Mouse (Mus musculus) bone marrow macrophage, adult 2 months (primary cell): Measurements from ENCODE around the gene Acsm4.

Experiments
- CTCF ChIP-seq: IDR thresholded peaks from 2 replicates; pipeline ENCODE4 v1.5.1; 2012; ENCODE audit warnings: low read depth, mild to moderate bottlenecking, low read length, moderate library complexity
- POLR2A ChIP-seq: IDR thresholded peaks from 2 replicates; pipeline ENCODE4 v1.6.1; 2012; ENCODE audit warnings: mild to moderate bottlenecking, low read depth, low read length, borderline replicate concordance

DNA sequence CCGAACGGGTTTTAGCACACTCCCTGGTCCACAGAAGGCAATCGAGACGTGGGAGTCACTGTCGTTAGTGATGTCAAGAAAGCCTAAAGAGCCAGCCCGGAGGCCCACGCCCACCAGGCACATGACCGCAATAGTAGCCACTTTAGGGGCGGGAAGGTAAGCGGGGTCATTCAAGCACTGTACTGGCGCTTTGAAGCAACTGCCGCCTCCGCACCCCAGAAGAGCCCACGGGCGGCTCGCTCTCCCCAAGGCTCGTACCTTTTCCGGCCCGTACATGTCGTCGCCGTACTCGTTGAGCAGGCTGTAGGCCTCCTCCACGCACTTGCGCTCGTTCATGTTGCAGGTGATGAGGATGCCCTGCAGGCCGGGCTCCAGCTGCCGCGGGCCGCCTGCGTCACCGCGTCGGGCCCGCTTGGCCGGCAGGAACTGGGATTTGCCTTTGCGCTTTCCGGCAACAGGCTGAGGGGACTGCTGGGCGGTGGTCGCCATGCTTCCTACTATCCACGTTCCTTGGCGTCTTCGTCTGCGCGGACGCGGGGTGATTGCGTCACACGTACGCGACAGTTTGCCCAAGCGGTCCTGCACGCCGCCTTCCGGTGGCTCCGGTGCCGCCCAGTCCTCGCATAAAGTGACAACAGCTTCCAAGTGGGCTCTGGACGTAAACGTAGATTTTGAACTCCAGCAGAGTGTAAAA lies 30.6 kb downstream of the Acsm4 start, which contains the start of gene Thumpd1:
- TF ChIP-seq CTCF = no peak
- TF ChIP-seq POLR2A = no peak
